Mouse (Mus musculus): ENCODE data around the gene Ubtd2. TPM values are rescaled to one million over a fixed set of nuclear protein-coding genes. Genes with fewer than 3 reads are reported as not detected.

Gene Ubtd2
- total RNA-seq, 2 experiments from 2014 or later: 1.8 to 3.4 TPM

GRCm38 (mm10) chr11:32560015-32560770, 105.0 kb downstream of the Ubtd2 start:
- no peak for ATAC-seq (ENCODE audit: poor library complexity, severe bottlenecking)

GRCm38 (mm10) chr11:32561465-32562355, 106.5 kb downstream of the Ubtd2 start:
- no peak for ATAC-seq (ENCODE audit: poor library complexity, severe bottlenecking)

GRCm38 (mm10) chr11:32562706-32563105, 107.5 kb downstream of the Ubtd2 start:
- no peak for ATAC-seq (ENCODE audit: poor library complexity, severe bottlenecking)

GRCm38 (mm10) chr11:32563660-32564059, 108.5 kb downstream of the Ubtd2 start:
- ATAC-seq (ENCODE audit: poor library complexity, severe bottlenecking): peak; percentile 53

- no peak for ATAC-seq (ENCODE audit: poor library complexity, severe bottlenecking)
Observed at GRCm38 (mm10) chr11:32564629-32565028, 109.5 kb downstream of the Ubtd2 start.

GRCm38 (mm10) chr11:32565088-32565487, 109.9 kb downstream of the Ubtd2 start:
- ATAC-seq (ENCODE audit: poor library complexity, severe bottlenecking): peak; percentile 84

GRCm38 (mm10) chr11:32566184-32566583, 111.0 kb downstream of the Ubtd2 start:
- ATAC-seq (ENCODE audit: poor library complexity, severe bottlenecking): no peak

Other genes starting within 250 kb of the Ubtd2 start
- gene Snrnp25, start 250.0 kb upstream of the Ubtd2 start, total RNA-seq (2015): 38.9 and 42.8 TPM in 2 replicates
- gene Snrnp25, start 250.0 kb upstream of the Ubtd2 start, total RNA-seq (2017): 32.5 and 47.7 TPM in 2 replicates
- gene Rhbdf1, start 233.1 kb upstream of the Ubtd2 start, total RNA-seq (2015): not detected in 2 replicates
- not detected in 2 replicates for gene Rhbdf1, start 233.1 kb upstream of the Ubtd2 start, total RNA-seq (2017)
- gene Mpg, start 228.9 kb upstream of the Ubtd2 start, total RNA-seq (2015): 9.8 and 12.1 TPM in 2 replicates
- gene Mpg, start 228.9 kb upstream of the Ubtd2 start, total RNA-seq (2017): 6.8 and 9.9 TPM in 2 replicates
- gene Nprl3, start 187.7 kb upstream of the Ubtd2 start, total RNA-seq (2015): 6.6 and 10.7 TPM in 2 replicates
- gene Nprl3, start 187.7 kb upstream of the Ubtd2 start, total RNA-seq (2017): 9.5 and 11.9 TPM in 2 replicates
- gene Hba-x, start 179.0 kb upstream of the Ubtd2 start, total RNA-seq (2015): not detected in 2 replicates
- not detected in 2 replicates for gene Hba-x, start 179.0 kb upstream of the Ubtd2 start, total RNA-seq (2017)
- gene Hba-a1, start 171.9 kb upstream of the Ubtd2 start, total RNA-seq (2015): 53.9 and 134 TPM in 2 replicates
- 18.7 and 44.2 TPM in 2 replicates for gene Hba-a1, start 171.9 kb upstream of the Ubtd2 start, total RNA-seq (2017)
- 1.1 TPM in 1 of 2 replicates, not detected in the other for gene Hbq1b, start 168.4 kb upstream of the Ubtd2 start, total RNA-seq (2015)
- gene Hbq1b, start 168.4 kb upstream of the Ubtd2 start, total RNA-seq (2017): not detected in 2 replicates
- 72.7 and 158 TPM in 2 replicates for gene Hba-a2, start 158.9 kb upstream of the Ubtd2 start, total RNA-seq (2015)
- gene Hba-a2, start 158.9 kb upstream of the Ubtd2 start, total RNA-seq (2017): 99.3 and 270 TPM in 2 replicates
- not detected in 2 replicates for gene Hbq1a, start 155.3 kb upstream of the Ubtd2 start, total RNA-seq (2015)
- gene Hbq1a, start 155.3 kb upstream of the Ubtd2 start, total RNA-seq (2017): not detected in 2 replicates
- 5.3 and 7.0 TPM in 2 replicates for gene Sh3pxd2b, start 107.5 kb upstream of the Ubtd2 start, total RNA-seq (2015)
- gene Sh3pxd2b, start 107.5 kb upstream of the Ubtd2 start, total RNA-seq (2017): 2.4 and 2.9 TPM in 2 replicates
- 0.20 and 2.2 TPM in 2 replicates for gene Efcab9, start 76.7 kb downstream of the Ubtd2 start, total RNA-seq (2015)
- 1.6 and 2.0 TPM in 2 replicates for gene Efcab9, start 76.7 kb downstream of the Ubtd2 start, total RNA-seq (2017)
- 88.8 and 98.5 TPM in 2 replicates for gene Stk10, start 77.9 kb downstream of the Ubtd2 start, total RNA-seq (2015)
- 115 and 125 TPM in 2 replicates for gene Stk10, start 77.9 kb downstream of the Ubtd2 start, total RNA-seq (2017)
- gene Fbxw11, start 187.4 kb downstream of the Ubtd2 start, total RNA-seq (2015): 30.0 and 30.4 TPM in 2 replicates
- 47.0 and 52.8 TPM in 2 replicates for gene Fbxw11, start 187.4 kb downstream of the Ubtd2 start, total RNA-seq (2017)

All from megakaryocyte, adult 5-6 weeks (primary cell).